Mouse (Mus musculus): ENCODE data around the gene Sox5. TPM values are rescaled to one million over a fixed set of nuclear protein-coding genes. Genes with fewer than 3 reads are reported as not detected.

Gene Sox5
- polyA plus RNA-seq, 2 experiments = 1.6 to 1.7 TPM

GRCm38 (mm10) chr6:144271326-144271725 is 510.5 kb downstream of the Sox5 start:
- Histone ChIP-seq H3K27ac (no peak overlapping the region), H3K9ac (replicated peaks) (no peak overlapping the region), H3K36me3 (replicated peaks; ENCODE audit: control insufficient read depth, insufficient read depth, low read depth) (no peaks in the 10 kb centered on the region), H3K27me3 (ENCODE audit: control insufficient read depth, insufficient read depth, low read length) (no peaks in the 10 kb centered on the region), H3K9me3 (ENCODE audit: control insufficient read depth, low read length) (no peaks in the 10 kb centered on the region), H3K4me2 (ENCODE audit: low read depth) (no peak overlapping the region), H3K4me3 (ENCODE audit: insufficient read depth in 1 of 2, low read depth in 2 of 2, low read length in 2 of 2) (no peak overlapping the region), H3K4me1 (replicated peaks; ENCODE audit: control insufficient read depth in 2 of 2, insufficient read depth in 2 of 2, low read length in 1 of 2) (no peaks in the 10 kb centered on the region)
- TF ChIP-seq CTCF (IDR thresholded peaks at IDR 0.05; ENCODE audit: low read depth) (peak; percentile 56), EP300 (IDR thresholded peaks at IDR 0.05; ENCODE audit: low read depth) (no peak)
- DNase-seq (ENCODE audit: low read depth in 3 of 3, low spot score in 3 of 3) = no peak
- no peak for ATAC-seq (ENCODE audit: insufficient read depth)
- WGBS (ENCODE audit: insufficient replicate concordance) = 55% methylated on average over 2 of the region's 2 CpGs

- 36% methylated on average over 3 of the region's 3 CpGs for WGBS (ENCODE audit: insufficient replicate concordance)
- H3K4me1 ChIP-seq (replicated peaks; ENCODE audit: control insufficient read depth in 2 of 2, insufficient read depth in 2 of 2, low read length in 1 of 2) = no peaks in the 10 kb centered on the region
- no peak overlapping the region for H3K4me2 ChIP-seq (ENCODE audit: low read depth)
- H3K36me3 ChIP-seq (replicated peaks; ENCODE audit: control insufficient read depth, insufficient read depth, low read depth) = no peaks in the 10 kb centered on the region
- H3K4me3 ChIP-seq (ENCODE audit: insufficient read depth in 1 of 2, low read depth in 2 of 2, low read length in 2 of 2) = no peak overlapping the region
- no peak overlapping the region for H3K9ac ChIP-seq (replicated peaks)
- no peak for ATAC-seq (ENCODE audit: insufficient read depth)
- TF ChIP-seq EP300 (IDR thresholded peaks at IDR 0.05; ENCODE audit: low read depth) = no peak
- no peak for TF ChIP-seq CTCF (IDR thresholded peaks at IDR 0.05; ENCODE audit: low read depth)
- H3K9me3 ChIP-seq (ENCODE audit: control insufficient read depth, low read length) = no peaks in the 10 kb centered on the region
- H3K27me3 ChIP-seq (ENCODE audit: control insufficient read depth, insufficient read depth, low read length) = no peaks in the 10 kb centered on the region
- no peak for DNase-seq (ENCODE audit: low read depth in 3 of 3, low spot score in 3 of 3)
- no peak overlapping the region for H3K27ac ChIP-seq
These were observed 511.5 kb downstream of the Sox5 start for GRCm38 (mm10) chr6:144270306-144270705.

- Histone ChIP-seq H3K4me2 (ENCODE audit: low read depth) (no peak overlapping the region), H3K36me3 (replicated peaks; ENCODE audit: control insufficient read depth, insufficient read depth, low read depth) (no peaks in the 10 kb centered on the region), H3K27me3 (ENCODE audit: control insufficient read depth, insufficient read depth, low read length) (no peaks in the 10 kb centered on the region), H3K4me1 (replicated peaks; ENCODE audit: control insufficient read depth in 2 of 2, insufficient read depth in 2 of 2, low read length in 1 of 2) (no peaks in the 10 kb centered on the region), H3K9me3 (ENCODE audit: control insufficient read depth, low read length) (no peaks in the 10 kb centered on the region), H3K9ac (replicated peaks) (no peak overlapping the region), H3K27ac (no peak overlapping the region), H3K4me3 (ENCODE audit: insufficient read depth in 1 of 2, low read depth in 2 of 2, low read length in 2 of 2) (no peak overlapping the region)
- no peak for TF ChIP-seq CTCF (IDR thresholded peaks at IDR 0.05; ENCODE audit: low read depth)
- no peak for TF ChIP-seq EP300 (IDR thresholded peaks at IDR 0.05; ENCODE audit: low read depth)
- no peak for DNase-seq (ENCODE audit: low read depth in 3 of 3, low spot score in 3 of 3)
- no peak for ATAC-seq (ENCODE audit: insufficient read depth)
- WGBS (ENCODE audit: insufficient replicate concordance) = 36% methylated on average over 4 of the region's 4 CpGs
These were observed 512.1 kb downstream of the Sox5 start for GRCm38 (mm10) chr6:144269666-144270065.

- WGBS (ENCODE audit: insufficient replicate concordance) = 24% methylated on average over 5 of the region's 5 CpGs
- TF ChIP-seq CTCF (IDR thresholded peaks at IDR 0.05; ENCODE audit: low read depth) (no peak), EP300 (IDR thresholded peaks at IDR 0.05; ENCODE audit: low read depth) (no peak)
- Histone ChIP-seq H3K4me2 (ENCODE audit: low read depth) (no peak overlapping the region), H3K27me3 (ENCODE audit: control insufficient read depth, insufficient read depth, low read length) (no peaks in the 10 kb centered on the region), H3K4me1 (replicated peaks; ENCODE audit: control insufficient read depth in 2 of 2, insufficient read depth in 2 of 2, low read length in 1 of 2) (no peaks in the 10 kb centered on the region), H3K4me3 (ENCODE audit: insufficient read depth in 1 of 2, low read depth in 2 of 2, low read length in 2 of 2) (no peak overlapping the region), H3K27ac (no peak overlapping the region), H3K36me3 (replicated peaks; ENCODE audit: control insufficient read depth, insufficient read depth, low read depth) (no peaks in the 10 kb centered on the region), H3K9ac (replicated peaks) (no peak overlapping the region), H3K9me3 (ENCODE audit: control insufficient read depth, low read length) (no peaks in the 10 kb centered on the region)
- DNase-seq (ENCODE audit: low read depth in 3 of 3, low spot score in 3 of 3) (no peak), ATAC-seq (ENCODE audit: insufficient read depth) (no peak)
These were observed 516.0 kb downstream of the Sox5 start for GRCm38 (mm10) chr6:144265752-144266151.

- H3K27me3 ChIP-seq (ENCODE audit: control insufficient read depth, insufficient read depth, low read length) = no peaks in the 10 kb centered on the region
- 68% methylated on average over 7 of the region's 7 CpGs for WGBS (ENCODE audit: insufficient replicate concordance)
- TF ChIP-seq CTCF (IDR thresholded peaks at IDR 0.05; ENCODE audit: low read depth) = no peak
- no peak for TF ChIP-seq EP300 (IDR thresholded peaks at IDR 0.05; ENCODE audit: low read depth)
- H3K9ac ChIP-seq (replicated peaks) = no peak overlapping the region
- H3K36me3 ChIP-seq (replicated peaks; ENCODE audit: control insufficient read depth, insufficient read depth, low read depth) = no peaks in the 10 kb centered on the region
- no peak overlapping the region for H3K4me3 ChIP-seq (ENCODE audit: insufficient read depth in 1 of 2, low read depth in 2 of 2, low read length in 2 of 2)
- H3K27ac ChIP-seq = no peak overlapping the region
- ATAC-seq (ENCODE audit: insufficient read depth) = no peak
- no peaks in the 10 kb centered on the region for H3K4me1 ChIP-seq (replicated peaks; ENCODE audit: control insufficient read depth in 2 of 2, insufficient read depth in 2 of 2, low read length in 1 of 2)
- H3K9me3 ChIP-seq (ENCODE audit: control insufficient read depth, low read length) = no peaks in the 10 kb centered on the region
- no peak overlapping the region for H3K4me2 ChIP-seq (ENCODE audit: low read depth)
- DNase-seq (ENCODE audit: low read depth in 3 of 3, low spot score in 3 of 3) = no peak
These were observed 516.8 kb downstream of the Sox5 start for GRCm38 (mm10) chr6:144265004-144265403.

Measured in liver, embryonic 14.5 days (tissue).